Mouse (Mus musculus): ENCODE measurements around the gene Stoml3.

- TF ChIP-seq CTCF (IDR thresholded peaks at IDR 0.05; ENCODE audit: low read depth) (no peak), EP300 (IDR thresholded peaks at IDR 0.05; ENCODE audit: low read depth) (no peak)
Measured at GRCm38 (mm10) chr3:53532091-53532490, 43.6 kb downstream of the Stoml3 start.
